Mouse (Mus musculus) bone marrow macrophage, adult 2 months (primary cell): ENCODE measurements around the gene Bach2.

ENCODE experiments used
- CTCF ChIP-seq: IDR thresholded peaks from 2 replicates; pipeline ENCODE4 v1.5.1; 2012; ENCODE audit warnings: low read depth, mild to moderate bottlenecking, low read length, moderate library complexity
- POLR2A ChIP-seq: IDR thresholded peaks from 2 replicates; pipeline ENCODE4 v1.6.1; 2012; ENCODE audit warnings: mild to moderate bottlenecking, low read depth, low read length, borderline replicate concordance

- TF ChIP-seq CTCF = no peak
- no peak for TF ChIP-seq POLR2A
Observed at GRCm38 (mm10) chr4:32426779-32427577, 188.4 kb downstream of the Bach2 start.
